10 mouse cellular contexts compared by ENCODE assay signal in genomic region chr2:165899474-165899873, GRCm38 (mm10). TPM values are rescaled to one million over a fixed set of nuclear protein-coding genes. Genes with fewer than 3 reads are reported as not detected.
A peak's percentile ranks its signal among the peaks of the same experiment; 100 is the strongest.
DNase-seq lines count a peak whose midpoint lies in the region; ATAC-seq and TF ChIP-seq lines count a peak whose summit lies in the region.
"Had no signal": no experiment of that assay in that cellular context is flagged by ENCODE, and none has a peak within 500 bp of the region (broad histone marks: within the 10 kb centered on the region; RNA-seq: fewer than 3 reads in every experiment).

No protein-coding gene starts in this region.

- H3K4me3 ChIP-seq in heart, embryonic 11.5 days (ENCODE audit: low read depth, low read length) = no peak overlapping the region
- no peak overlapping the region for H3K4me3 ChIP-seq in lung, embryonic 14.5 days (ENCODE audit: low read depth, low read length)
- H3K4me3 ChIP-seq in embryonic facial prominence, embryonic 11.5 days (ENCODE audit: low read depth, low read length) = no peak overlapping the region
- no peak overlapping the region for H3K4me3 ChIP-seq in liver, embryonic 13.5 days (replicated peaks)

- H3K4me2 ChIP-seq in heart, embryonic 11.5 days = peak overlapping the region; percentile 3; the same call in 1 of the 2 replicates
- peak overlapping the region; percentile 40 for H3K4me2 ChIP-seq in lung, embryonic 14.5 days
- H3K4me2 ChIP-seq in embryonic facial prominence, embryonic 11.5 days (ENCODE audit: low read depth, low read length) = no peak overlapping the region
- peak overlapping the region; percentile 10; the same call in 1 of the 2 replicates for H3K4me2 ChIP-seq in liver, embryonic 13.5 days

- WGBS in heart, embryonic 11.5 days (ENCODE audit: insufficient replicate concordance) = 35% methylated on average over 6 of the region's 6 CpGs
- WGBS in lung, embryonic 14.5 days = 49% methylated on average over 6 of the region's 6 CpGs
- WGBS in embryonic facial prominence, embryonic 11.5 days = 34% methylated on average over 6 of the region's 6 CpGs
- WGBS in liver, embryonic 13.5 days (ENCODE audit: insufficient replicate concordance) = 52% methylated on average over 6 of the region's 6 CpGs

- H3K27ac ChIP-seq in heart, embryonic 11.5 days (ENCODE audit: low read depth, low read length) = peak overlapping the region; percentile 84
- H3K27ac ChIP-seq in lung, embryonic 14.5 days (ENCODE audit: low read depth) = peak overlapping the region; percentile 96
- peak overlapping the region; percentile 52; the same call in 1 of the 2 replicates for H3K27ac ChIP-seq in embryonic facial prominence, embryonic 11.5 days (replicated peaks; ENCODE audit: low read depth, low read length)
- H3K27ac ChIP-seq in liver, embryonic 13.5 days = peak overlapping the region; percentile 75

- no peak for DNase-seq in heart, adult 8-10 months (ENCODE audit: low spot score)
- DNase-seq in lung, embryonic 14.5 days = no peak
- no peak for DNase-seq in lung, adult 18-20 months
- DNase-seq in embryonic facial prominence, embryonic 11.5 days (ENCODE audit: low spot score) = peak; percentile 36
- DNase-seq in liver, embryonic 13.5 days = no peak
- no peak for DNase-seq in spleen, postnatal 14 days (ENCODE audit: low spot score in 2 of 2)
- DNase-seq: thymus, adult 2 months had no signal

- ATAC-seq in heart, embryonic 11.5 days (replicated peaks; ENCODE audit: insufficient number of reproducible peaks, low FRiP score, low TSS enrichment) = no peak
- ATAC-seq in lung, embryonic 14.5 days (ENCODE audit: insufficient read depth) = no peak
- no peak for ATAC-seq in embryonic facial prominence, embryonic 11.5 days (replicated peaks; ENCODE audit: insufficient number of reproducible peaks, low FRiP score, low TSS enrichment, low read depth)
- no peak for ATAC-seq in liver, embryonic 13.5 days (ENCODE audit: low read depth)
- no peak for ATAC-seq in inflammation-experienced regulatory T-cells, adult 6 months

- TF ChIP-seq CTCF in lung, embryonic 14.5 days (IDR thresholded peaks at IDR 0.05; ENCODE audit: low read depth) = peak; percentile 36; the same call in 1 of the 2 replicates

- H3K27me3 ChIP-seq in heart, embryonic 11.5 days (ENCODE audit: control insufficient read depth, insufficient read depth, low read length) = no peaks in the 10 kb centered on the region
- H3K27me3 ChIP-seq in lung, embryonic 14.5 days (ENCODE audit: insufficient read depth, low read length) = no peaks in the 10 kb centered on the region
- H3K27me3 ChIP-seq in embryonic facial prominence, embryonic 11.5 days (ENCODE audit: control insufficient read depth, insufficient read depth, low read length) = no peaks in the 10 kb centered on the region
- no peaks in the 10 kb centered on the region for H3K27me3 ChIP-seq in liver, embryonic 13.5 days
- H3K27me3 ChIP-seq: liver, embryonic 15.5 days had no signal

- H3K9ac ChIP-seq in heart, embryonic 11.5 days (ENCODE audit: low read depth, low read length) = no peak overlapping the region
- H3K9ac ChIP-seq in lung, embryonic 14.5 days = no peak overlapping the region; the same call in 1 of the 2 replicates
- peak overlapping the region; percentile 52; the same call in 1 of the 2 replicates for H3K9ac ChIP-seq in embryonic facial prominence, embryonic 11.5 days (replicated peaks; ENCODE audit: low read length)
- no peak overlapping the region for H3K9ac ChIP-seq in liver, embryonic 13.5 days
- H3K9ac ChIP-seq: liver, embryonic 15.5 days had no signal

- H3K36me3 ChIP-seq in heart, embryonic 11.5 days (ENCODE audit: control insufficient read depth, insufficient read depth, low read length) = no peaks in the 10 kb centered on the region
- H3K36me3 ChIP-seq in lung, embryonic 14.5 days (ENCODE audit: insufficient read depth) = no peaks in the 10 kb centered on the region
- no peaks in the 10 kb centered on the region for H3K36me3 ChIP-seq in embryonic facial prominence, embryonic 11.5 days (replicated peaks; ENCODE audit: control insufficient read depth, insufficient read depth, low read depth, low read length)
- no peaks in the 10 kb centered on the region for H3K36me3 ChIP-seq in liver, embryonic 13.5 days
- H3K36me3 ChIP-seq: liver, embryonic 15.5 days had no signal

- peaks cover 38% of the 10 kb centered on the region for H3K4me1 ChIP-seq in heart, embryonic 11.5 days (ENCODE audit: control insufficient read depth, insufficient read depth, low read length)
- peaks cover 16% of the 10 kb centered on the region for H3K4me1 ChIP-seq in lung, embryonic 14.5 days (ENCODE audit: insufficient read depth)
- peaks cover 4% of the 10 kb centered on the region for H3K4me1 ChIP-seq in embryonic facial prominence, embryonic 11.5 days (ENCODE audit: control insufficient read depth, insufficient read depth, low read length)
- peaks cover 68% of the 10 kb centered on the region for H3K4me1 ChIP-seq in liver, embryonic 13.5 days (replicated peaks)

- H3K9me3 ChIP-seq in heart, embryonic 11.5 days (replicated peaks; ENCODE audit: control insufficient read depth, low read length) = no peaks in the 10 kb centered on the region
- no peaks in the 10 kb centered on the region for H3K9me3 ChIP-seq in lung, embryonic 14.5 days (ENCODE audit: low read depth, low read length)
- no peaks in the 10 kb centered on the region for H3K9me3 ChIP-seq in embryonic facial prominence, embryonic 11.5 days (replicated peaks; ENCODE audit: control insufficient read depth, low read length)
- no peaks in the 10 kb centered on the region for H3K9me3 ChIP-seq in liver, embryonic 13.5 days (replicated peaks)
- H3K9me3 ChIP-seq: liver, embryonic 15.5 days had no signal

RNA-seq across cellular contexts. Expression of gene Zmynd8, which starts 0.7 kb away (rescaled TPM):
- polyA plus RNA-seq in heart, embryonic 11.5 days (2014; fragmentation: Nextera tagmentation; extraction: Ambion mirVana) = 39.6 and 47.6 TPM in 2 replicates
- total RNA-seq in heart, adult 8-10 months (2022) = 10 to 100 TPM; 35.5 to 60.5 (median 45.4) TPM
- polyA plus RNA-seq in lung, embryonic 14.5 days (2014; fragmentation: Nextera tagmentation; extraction: Ambion mirVana) = 40.5 and 46.0 TPM in 2 replicates
- polyA plus RNA-seq in embryonic facial prominence, embryonic 11.5 days (2014; fragmentation: Nextera tagmentation; extraction: Ambion mirVana) = 36.1 and 36.8 TPM in 2 replicates
- polyA plus RNA-seq in liver, embryonic 13.5 days (2015; fragmentation: Nextera tagmentation; extraction: Ambion mirVana) = 26.5 and 28.3 TPM in 2 replicates
- 10 to 100 TPM; 43.3 to 65.6 (median 61.9) TPM for polyA plus RNA-seq in inflammation-experienced regulatory T-cells, adult 6 months (2017; shearing (Covaris generic))
